Mouse (Mus musculus) spleen, postnatal 10 days (tissue): ENCODE measurements around the gene Lurap1l.
"Not testable (repeated sequence)": the region's sequence is repeated elsewhere in the genome, so short reads cannot be mapped to it uniquely, and the experiment has no call there.

Source experiments
- DNase-seq, 2 experiments: peaks; one replicate each; pipeline ENCODE4 v3.0.0; 2021 to 2022; ENCODE audit warnings: low spot score in 2 of 2

Gene Lurap1l

DNA sequence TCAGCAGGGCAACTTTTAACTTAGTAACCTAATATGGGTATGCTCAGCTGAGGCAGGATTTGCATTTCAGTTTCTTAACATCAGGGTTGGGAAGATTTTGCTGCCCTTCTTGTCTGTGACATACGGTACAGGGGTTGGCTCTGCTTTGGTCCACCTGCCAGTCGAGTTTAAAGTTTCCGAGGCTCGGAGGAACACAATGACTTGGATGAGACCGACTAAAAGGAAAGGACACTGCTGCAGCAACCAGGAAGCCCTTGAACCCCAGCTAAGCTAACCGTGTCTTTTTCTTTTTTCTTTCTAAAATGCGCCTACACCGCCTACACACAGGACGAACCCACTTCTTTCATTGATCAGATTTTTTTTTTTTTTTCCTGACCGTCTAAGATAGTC is at the start of gene Lurap1l:
Gene Lurap1l (plus strand): TSS at position 166 of the 390 bp plus-strand sequence.
- DNase-seq, result no peak

DNA sequence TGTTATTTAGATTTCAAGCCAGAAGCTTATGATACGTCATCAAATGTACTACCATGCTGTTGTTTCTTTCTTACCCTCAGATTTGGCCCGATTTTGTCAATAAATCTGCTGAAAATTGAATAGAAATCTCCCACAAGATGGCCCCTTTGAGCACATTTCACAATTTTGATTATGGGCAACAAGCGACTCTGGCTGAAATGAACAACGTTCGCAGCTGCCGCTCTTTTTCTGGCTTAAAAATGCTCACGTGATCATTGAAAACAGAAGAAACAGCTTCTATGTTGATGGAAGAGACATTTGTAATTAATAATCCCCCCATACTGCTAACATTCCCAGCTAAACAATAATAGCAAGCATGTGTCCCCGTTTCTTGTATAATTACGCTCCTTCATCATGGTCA is 47.5 kb upstream of the Lurap1l start:
- no peak for DNase-seq

DNA sequence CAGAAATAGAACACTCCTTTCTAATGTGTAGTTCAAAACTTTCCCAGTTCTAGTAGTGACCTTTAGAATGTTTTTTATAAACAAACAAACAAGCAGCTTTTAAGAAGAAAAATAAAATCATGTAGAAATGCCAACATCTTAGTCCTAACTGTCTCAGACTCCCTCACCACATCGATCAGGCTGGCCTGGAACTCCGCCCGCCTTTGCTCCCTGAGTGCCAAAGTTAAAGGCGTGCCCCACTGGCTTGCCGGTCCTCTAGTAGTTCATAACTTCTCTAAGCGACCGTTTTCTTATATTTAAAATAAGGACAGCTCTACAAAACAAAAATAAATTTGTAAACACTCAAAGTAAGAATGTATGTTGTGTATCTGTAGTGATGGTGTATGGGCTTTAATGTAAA is 46.5 kb upstream of the Lurap1l start:
- no peak for DNase-seq

DNA sequence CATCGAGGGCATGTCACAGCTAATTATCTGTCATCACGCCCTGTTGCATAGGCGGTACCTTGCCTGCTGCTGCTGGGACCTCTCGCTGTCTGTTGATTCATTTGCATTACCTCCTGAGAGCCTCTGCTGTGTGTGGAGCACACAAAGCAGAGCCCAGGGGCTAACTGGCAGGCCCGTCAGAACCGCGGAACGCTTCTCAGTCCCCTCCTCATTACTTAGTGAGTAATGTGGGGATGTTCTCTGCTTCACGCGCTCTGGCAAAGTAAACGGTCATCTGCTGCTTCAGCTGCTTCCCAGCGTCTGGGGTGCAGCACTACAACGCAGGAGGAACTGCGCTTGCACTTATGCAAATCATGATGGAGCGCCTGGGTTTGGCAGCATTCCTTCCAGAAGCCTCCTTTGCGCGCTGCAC is 45.9 kb upstream of the Lurap1l start:
- no peak for DNase-seq

DNA sequence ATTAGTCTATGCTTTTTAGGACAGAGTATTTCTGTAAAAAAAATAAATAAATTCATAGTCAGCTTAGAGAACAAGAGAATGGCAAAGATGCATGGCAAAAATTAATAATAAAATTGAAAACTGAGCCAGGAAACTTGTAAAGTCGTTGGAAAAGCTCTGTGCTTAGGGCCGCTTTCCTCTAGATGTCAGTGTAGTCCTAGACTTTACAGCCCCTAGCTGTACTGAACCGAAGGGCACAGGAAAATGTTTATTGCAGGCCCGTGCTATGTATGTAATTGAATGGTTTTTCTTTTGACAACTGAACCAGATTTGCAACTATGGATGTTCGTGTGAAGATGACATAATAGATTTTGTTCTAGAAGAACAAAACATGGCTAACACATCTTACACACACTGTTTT is 44.4 kb upstream of the Lurap1l start:
- no peak for DNase-seq

DNA sequence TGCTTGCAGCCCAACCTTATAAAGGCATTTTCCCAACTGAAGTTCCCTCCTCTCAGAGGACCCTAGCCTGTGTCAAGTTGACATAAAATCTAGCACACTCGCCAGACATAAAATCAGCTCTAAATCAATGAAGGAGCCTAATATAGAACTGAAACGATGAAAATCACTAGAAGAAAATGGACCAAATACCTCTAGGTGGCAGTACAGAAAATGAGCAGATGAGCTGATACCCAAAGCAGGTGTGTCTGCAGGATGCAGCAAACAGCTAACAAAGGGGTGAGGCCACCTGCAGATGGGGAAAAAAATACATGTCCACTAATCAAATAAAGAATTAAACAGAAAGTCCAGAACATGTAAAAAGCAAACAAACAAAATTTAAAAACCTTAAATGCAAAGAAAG is 40.8 kb upstream of the Lurap1l start:
- DNase-seq, result no peak

DNA sequence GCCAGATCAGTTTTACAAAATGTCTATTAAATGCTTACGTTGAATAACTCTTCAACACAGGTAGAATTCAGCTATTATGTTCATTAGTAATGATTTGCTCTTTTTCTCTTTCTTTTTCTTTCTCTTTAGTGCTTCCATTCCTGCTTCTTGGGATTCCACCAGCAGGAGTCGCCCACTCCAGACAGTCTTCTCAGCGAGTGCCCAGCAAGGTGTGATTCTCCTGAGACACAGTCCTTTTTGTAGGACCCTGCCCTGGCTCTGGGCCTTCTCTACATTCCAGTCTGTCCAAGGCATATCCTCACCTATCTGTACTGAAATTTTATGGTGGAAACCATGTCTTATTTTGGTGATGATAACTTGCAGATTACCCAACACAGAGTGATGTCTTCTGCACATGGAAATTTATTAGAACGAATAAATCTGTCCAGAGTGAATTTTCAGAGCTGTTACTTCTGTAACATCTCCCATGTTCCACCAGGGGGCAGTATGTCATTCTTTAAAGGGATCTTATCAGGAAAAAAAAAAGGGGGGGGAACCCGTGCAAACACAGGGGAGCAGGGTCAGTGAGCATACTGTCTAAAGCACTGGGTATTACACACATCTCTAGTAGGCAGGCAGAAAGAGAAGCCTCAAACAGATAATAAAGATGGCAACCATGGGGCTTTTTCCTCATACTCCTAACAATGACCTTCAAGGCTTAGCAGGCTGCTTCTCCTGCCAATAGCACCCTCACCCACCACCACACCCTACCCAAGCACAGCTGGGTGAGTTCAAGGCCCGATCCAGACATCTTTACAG is 37.4 kb upstream of the Lurap1l start:
- DNase-seq, result no peak

DNA sequence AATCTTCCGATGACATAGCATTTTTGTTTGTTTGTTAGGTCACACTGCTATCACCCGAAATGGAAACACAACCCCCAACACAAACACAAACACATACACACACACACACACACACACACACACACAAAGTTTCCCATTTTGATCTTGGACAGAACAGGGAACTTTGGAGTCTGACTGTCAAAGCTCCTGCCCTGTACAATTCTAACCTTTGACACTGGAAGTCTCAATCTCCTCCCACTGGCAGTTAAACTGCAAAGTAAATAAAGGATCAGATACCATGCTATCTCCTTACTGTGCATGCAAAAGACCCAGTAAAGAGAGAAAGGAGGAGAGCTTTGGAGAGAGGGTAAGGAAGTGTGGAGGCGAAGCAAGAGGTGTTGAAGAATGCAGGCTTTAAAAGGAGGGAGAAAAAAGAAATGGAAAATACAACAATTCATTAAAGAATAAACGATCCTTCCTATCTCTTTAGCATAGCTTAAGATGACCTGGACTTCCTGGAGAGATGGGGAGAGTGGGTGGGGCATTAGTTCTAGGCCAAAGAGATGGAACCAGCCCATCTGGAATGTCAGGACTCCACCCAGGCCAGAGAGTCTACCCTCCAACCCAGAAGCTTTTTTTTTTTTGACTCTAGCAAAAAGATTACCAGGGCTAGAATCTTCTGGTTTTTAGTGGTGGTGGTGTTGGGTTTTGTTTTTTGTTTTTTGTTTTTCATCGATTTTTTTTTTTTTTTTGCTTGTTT is 36.2 kb upstream of the Lurap1l start:
- no peak for DNase-seq

DNA sequence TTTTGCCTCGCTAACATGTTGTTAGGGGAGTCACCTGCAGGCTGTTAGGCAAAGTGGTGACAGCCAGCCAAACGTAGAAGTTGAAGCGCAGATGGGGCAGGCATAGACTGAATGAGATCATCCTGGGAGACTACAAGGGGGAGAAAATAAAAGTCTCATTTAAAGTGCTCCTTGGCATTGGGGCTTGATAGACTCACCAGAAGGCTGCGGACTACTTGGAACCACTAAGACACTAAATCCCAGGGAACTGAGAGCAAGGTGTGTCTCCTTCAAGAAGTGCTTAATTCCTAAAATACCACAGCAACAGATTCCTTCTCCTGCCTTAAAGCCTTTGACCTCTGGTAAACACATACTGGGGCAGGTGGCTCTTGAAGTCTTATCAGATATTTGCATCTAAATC is 35.4 kb upstream of the Lurap1l start:
- DNase-seq, result no peak

DNA sequence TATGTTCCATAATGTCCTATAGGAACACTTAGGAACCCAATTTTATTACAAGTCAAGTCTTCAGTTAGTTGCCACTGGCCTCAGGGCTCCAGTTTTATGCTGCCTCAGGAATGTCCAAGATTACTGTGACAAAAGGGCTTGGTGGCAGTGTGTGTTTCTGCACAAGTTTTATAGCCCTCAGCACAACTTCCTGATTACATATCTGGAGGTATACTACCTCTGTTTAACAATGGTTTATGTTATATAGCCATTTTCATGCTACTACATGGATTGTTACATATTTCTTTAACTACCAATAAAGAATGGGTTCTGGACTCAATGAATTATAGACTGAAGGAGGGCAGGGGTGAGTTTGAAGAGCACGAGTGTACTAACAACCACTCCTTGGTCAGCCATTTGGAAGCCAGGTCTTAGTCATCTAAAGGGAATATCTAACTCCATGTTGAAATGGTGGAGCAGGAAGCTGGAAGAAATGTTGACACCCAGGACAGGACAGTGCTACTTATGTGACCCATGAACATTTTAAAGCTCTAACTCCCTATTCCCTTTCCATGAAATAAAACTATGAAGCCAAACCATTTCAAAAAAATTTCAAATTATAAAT is 28.3 kb upstream of the Lurap1l start:
- DNase-seq, result no peak

DNA sequence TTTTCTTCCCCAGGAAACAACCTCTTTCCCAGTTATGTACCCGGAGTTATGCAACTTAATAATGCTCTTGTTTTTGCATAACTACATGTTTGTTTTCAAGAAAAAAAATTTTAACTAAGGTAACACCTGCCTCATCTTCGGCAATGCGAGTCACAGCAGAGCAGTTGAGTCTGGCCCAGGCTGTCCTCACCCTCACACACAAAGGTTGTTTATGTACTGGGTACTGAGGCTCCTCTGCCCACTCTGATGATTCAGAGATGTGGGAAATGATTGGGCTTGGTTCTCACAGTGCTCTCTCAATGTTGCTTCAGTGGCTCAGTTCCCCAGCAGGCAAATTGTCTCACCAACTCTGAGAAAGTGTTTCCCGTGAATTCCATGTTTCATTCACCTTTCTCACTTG is 23.8 kb upstream of the Lurap1l start:
- DNase-seq, result no peak

DNA sequence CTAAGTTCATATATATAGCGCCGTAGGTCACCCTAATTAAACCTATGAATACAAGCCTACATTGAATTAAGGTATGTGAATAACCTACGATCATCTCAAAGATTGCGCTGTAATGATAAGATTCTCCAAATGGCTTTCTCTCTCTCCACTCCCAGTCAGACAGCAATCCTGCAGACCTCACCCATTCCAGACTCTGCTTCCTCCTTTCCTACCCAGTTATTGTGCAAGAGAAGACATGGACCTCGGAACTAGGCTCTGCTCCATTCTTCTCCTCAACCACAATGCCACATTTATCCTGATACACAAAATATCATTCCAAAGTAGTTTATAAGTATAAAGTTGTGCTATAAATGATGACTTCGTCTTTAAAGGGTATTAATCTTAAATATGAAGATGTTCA is 19.4 kb upstream of the Lurap1l start:
- DNase-seq, result no peak

DNA sequence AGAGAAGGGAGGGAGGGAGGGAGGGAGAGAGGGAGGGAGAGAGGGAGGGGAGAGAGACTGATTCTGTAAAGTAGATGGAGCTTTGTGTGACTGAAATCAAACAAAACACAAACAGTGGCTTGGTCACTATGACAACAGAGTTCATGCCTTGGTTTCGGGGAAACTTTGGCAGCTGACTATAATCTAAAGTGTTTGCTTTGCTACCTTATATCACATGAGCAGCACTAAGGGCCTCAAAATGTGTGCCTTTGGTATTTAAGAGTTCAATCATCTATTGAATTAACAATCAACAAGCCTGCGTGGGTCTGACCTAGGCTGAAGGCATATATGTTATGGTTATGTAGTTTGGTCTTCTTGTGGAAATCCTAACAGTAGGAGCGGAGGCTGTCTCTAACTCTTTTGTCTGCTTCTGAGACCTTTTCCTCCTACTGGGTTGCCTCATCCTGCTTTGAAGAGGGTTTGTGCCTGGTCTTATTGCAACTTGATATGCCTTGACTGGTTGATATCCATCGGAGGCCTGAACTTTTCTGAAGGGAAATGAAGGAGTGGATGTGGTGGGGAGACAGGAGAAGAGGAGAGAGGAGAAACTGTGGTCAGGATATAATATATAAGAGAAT is 15.1 kb upstream of the Lurap1l start:
- DNase-seq, result no peak

DNA sequence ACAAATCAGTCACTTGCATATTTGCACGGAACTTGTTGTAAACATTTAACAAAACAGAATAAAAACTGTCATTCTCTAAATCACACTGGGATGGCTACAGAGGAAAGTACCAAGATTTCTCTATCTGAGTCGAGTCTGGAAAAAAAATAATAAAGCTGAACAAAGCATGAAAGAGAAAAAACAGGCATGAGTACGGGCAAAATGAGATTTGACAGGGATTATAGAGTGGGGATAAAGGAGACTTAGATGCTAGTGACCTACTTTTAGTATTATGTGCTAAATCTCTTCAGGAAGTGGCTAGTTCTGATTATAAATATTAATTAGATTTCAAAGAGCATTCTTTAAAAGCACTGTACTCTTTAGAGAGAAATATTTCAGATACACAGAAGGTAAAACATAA is 3.7 kb upstream of the Lurap1l start:
- DNase-seq, result no peak

DNA sequence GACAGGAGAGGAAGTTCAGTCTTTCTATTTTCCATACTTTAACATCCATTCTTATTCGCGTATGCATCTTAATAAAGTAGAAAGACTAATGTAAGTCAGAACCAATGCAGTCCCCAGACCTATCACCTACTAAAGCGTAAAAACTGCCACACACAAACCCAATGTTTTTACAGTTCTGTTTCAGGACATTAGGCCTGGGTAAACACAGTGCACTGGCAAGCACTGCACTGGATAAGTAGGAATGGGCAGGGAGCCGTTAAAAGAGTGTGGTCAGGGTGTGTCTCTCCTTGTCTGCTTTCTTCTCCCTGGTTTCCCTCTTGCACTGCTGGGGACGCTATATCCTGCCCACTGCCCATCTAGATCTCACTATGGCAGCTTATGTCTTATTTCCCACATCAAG is 2.5 kb upstream of the Lurap1l start:
- DNase-seq, result no peak

DNA sequence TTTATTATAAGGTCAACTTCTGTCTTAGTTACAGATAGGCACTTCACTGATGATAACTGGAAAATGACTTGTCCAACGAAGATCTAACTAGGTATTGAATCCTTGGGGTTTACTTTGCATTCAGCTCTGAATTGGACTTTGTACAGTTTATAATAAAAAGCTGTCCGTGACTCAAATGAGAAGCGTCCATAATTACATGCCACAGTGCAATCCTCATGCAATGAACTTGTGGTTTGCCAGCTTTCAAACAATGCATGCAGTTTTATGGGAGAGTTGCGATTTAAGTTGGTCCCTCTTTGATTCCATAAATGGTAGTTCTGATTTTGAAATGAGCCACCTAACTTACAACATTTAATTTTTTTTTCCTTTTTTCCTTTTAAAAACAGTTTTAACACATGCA is 1.5 kb upstream of the Lurap1l start:
- DNase-seq, result no peak

DNA sequence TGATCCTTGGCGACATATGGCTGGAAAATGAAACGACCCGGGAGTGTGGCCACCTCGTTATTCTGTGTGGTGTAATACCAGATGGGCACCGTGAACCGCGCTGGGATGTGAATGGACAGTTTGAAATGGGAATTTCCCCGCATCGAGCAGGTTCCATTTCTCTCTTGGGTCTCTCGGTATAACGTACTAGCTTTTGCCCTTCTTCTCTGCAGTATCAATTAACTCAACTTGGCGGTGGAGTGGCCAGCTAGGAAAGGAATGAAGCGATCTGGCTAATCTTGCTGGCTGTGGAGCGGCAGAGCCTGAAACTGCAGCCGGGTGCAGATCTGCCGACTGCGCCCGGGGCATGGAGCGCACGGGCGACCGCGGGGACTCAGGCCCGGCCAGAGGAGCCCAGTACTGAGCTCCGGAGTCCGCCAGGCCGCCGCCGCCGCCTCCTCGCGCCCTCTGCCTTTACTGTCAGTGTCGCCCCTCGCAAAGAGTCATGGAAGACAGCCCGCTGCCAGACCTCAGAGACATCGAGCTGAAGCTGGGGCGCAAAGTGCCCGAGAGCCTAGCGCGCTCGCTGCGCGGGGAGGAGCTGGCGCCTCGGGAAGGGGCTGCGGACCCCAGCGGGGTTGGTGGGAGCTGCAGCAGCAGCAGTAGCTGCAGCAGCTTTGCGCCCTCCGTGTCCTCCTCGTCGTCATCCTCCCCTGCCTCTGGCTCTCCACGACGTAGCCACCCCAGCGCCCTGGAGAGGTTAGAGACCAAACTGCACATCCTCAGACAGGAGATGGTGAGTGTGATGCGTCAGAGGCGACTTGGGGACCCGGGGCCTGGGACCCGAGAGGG is 640 bp downstream of the Lurap1l start:
- DNase-seq, result peak in 1 of 2 experiments; percentile 11

DNA sequence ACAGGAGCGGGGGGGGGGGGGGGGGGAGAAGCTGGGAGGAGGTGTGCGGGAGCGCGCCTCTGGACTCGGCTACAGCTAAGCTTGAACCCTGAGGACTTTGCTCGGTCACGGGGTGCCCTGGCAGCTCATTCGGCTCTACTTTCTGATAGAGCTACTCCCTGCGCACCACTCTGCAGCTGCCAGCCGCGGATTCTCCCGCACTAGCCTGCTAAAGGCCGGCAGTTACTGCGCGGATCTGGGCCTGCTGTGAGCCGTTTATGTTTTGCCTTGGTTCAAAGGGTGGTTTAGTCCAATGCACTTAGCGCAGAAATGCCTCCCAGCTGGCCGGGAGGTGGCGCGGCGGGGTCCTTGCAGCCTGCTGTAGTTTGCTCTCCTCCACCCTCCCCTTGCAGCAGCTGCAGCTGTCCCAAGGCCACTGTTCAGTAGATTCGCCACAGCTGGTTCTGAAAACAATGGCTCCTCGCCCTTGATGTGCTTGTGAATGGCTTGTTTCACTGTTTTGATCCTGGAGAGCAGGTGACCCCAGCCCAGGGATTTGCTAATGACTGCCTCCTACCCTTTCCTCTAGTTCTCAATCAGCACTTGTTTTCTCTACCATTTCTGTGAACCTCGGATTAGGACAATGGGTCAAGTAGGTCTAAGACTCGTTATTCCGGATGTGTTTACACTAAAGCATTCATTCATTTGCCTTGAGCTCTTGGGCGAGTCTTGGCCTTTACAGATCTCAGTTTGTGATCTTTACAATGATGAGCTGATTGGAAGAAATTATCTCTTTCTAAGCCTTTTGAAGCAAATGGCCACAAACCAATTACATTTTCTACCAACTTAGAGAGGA is 1.5 kb downstream of the Lurap1l start:
- peak in 1 of 2 experiments; percentile 28 for DNase-seq

DNA sequence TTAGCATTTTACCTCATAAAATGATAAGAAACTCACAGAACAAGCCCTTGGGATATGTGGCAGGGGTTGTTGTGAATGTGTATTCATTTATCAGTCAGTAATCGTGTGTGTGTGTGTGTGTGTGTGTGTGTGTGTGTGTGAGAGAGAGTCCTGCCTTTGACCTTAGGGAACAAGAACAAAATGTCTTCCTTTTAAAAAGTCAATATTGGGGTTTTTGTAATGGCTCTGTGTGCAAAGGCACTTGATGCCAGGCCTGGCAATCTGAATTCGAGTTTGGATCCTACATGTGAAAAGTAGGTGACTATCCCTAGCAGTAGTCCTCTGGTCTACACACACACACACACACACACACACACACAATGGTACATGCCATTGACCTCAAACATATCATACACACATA is 4.8 kb downstream of the Lurap1l start:
- no peak for DNase-seq

DNA sequence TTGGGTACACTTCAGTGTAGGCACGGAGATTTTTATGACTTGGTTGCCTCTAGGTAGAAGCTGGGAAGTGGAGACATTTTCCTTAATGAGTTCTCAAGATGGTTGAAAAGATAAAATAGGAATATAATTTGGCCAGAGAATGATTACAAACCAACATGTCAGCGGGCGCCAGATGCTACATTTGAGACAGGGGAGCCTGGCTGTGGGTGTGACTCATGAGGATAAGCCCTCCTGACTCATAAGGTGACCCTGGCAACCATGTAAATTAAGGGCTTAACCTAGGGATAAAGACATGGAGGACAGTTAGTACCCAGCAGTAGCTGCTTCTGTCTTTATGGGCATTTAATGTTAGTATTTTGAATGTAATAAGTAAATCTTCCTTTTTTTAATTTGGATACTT is 6.2 kb downstream of the Lurap1l start:
- DNase-seq, result no peak

DNA sequence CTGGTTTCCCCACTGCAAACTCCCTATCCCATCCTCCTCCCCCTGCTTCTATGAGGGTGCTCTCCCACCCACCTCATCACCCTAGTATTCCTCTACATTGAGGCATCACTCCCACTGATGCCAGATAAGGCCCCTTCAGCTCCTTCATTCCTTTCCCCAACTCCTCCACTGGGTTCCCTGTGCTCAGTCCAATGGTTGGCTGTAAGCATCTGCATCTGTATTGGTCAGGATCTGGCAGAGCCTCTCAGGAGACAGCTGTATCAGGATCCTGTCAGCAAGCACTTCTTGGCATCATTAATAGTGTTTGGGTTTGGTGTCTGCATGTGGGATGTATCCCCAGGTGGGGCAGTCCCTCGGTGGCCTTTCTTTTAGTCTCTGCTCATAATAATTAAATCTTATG is 6.7 kb downstream of the Lurap1l start:
- not testable (repeated sequence) for DNase-seq
